Mouse (Mus musculus) mouse embryonic stem cell (cell line): ENCODE results near the gene Slc4a10.

Source experiments
- in situ Hi-C, 2 experiments: fragments of 300-500 bp; cut with MboI; formaldehyde crosslinking; loops; 1 replicate in 1 of 2; 3 replicates in 1 of 2; pipeline ENCODE4 v1.14.3; 2019 to 2020; ENCODE audit warnings: low sequenced_read_pairs in 2 of 2, low pct_unique_long_range_greater_than_20kb in 1 of 2, mixed read lengths in 1 of 2; ENCODE audit not compliant: unreplicated experiment in 1 of 2

Slc4a10 gene

GRCm38 (mm10) chr2:62244167-62244566 lies 197.9 kb downstream of the Slc4a10 start:
- in situ Hi-C loops = no loop called here

- in situ Hi-C loops = no loop called here
Observed at GRCm38 (mm10) chr2:62268467-62268866, 222.2 kb downstream of the Slc4a10 start.

GRCm38 (mm10) chr2:62271840-62272239 lies 225.6 kb downstream of the Slc4a10 start:
- in situ Hi-C loops = no loop called here

DNA sequence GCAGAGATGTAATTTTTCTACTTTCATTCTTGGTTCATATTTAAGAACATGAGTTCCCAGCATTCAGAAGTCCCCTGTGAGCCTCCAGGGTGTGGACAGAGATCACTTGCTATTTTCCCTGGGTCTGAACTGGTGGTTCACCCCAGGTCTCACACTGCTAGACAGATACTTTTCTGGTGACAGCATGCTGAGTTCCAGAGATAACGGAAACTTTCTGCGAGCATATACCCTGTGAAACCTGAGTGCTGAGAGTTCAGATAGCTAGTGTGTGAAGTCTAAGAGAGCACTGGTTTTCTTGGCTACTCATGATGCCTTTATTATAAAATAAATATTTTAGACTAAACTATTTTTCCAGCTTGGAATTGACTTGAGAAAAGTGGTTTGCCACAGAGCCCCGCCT lies 232.5 kb downstream of the Slc4a10 start:
- in situ Hi-C loops = loop anchor here in 1 of 2 experiments (25.0 kb wide), 2 partner anchors 291 to 641 kb away; no protein-coding TSS in a partner anchor

DNA sequence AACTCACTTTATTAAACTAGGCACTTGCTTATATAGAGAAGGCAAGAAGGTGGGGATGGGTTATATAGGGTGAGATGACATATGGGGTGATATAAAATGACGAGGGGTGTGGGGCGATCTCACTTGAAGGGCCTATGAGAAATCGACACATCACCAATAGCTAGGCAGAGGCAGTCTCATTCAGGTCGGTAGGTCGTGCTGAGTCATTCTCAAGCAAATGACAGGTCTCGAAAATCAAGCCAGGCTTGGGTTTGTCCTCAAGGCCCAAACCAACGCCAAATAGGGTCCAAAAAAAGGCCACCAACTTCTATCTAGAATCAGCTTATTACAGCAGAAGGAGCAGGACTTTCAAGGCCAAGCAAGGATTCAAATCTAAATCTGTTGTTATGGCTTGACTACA lies 233.5 kb downstream of the Slc4a10 start:
- in situ Hi-C loops = loop anchor here in 1 of 2 experiments (25.0 kb wide), 2 partner anchors 292 to 642 kb away; no protein-coding TSS in a partner anchor

DNA sequence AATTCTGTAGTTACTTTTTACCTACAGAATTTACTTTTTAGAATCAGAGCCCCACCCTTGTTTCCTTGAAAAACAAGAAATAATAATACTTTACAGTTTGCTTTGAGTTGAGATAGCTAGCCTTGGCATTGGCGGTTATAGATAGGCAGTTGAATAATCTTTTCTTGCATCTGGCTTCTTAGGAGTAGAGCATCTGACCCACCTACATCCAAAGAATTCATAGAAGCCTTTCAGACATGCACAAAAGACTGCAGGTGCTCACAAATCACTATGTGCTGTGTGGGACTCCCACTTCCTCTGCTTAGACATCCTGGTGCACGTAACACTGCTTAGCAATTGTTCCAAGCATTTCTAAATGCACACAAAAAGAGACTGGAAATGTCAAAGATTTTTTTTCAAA lies 238.8 kb downstream of the Slc4a10 start:
- in situ Hi-C loops = loop anchor here in 1 of 2 experiments (25.0 kb wide), 2 partner anchors 298 to 648 kb away; no protein-coding TSS in a partner anchor

DNA sequence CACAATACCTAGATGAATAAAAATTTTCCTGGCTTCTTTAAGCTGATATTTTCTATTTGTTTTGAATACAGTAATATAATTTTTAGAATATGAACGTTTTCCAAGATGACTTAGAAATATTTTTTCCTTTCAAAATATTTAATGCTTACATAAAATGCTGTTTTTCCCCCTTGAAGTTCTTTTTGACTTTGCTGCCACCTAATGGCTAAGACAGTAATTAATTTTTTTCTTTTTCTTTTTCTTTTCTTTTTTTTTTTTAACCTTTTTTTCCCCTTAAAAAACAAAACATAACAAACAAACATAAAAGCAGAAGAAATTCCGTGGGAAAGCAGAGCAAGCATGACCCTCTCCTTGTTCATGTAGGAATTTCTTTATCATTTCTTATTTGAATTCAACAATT lies 239.6 kb downstream of the Slc4a10 start:
- in situ Hi-C loops = loop anchor here in 1 of 2 experiments (25.0 kb wide), 2 partner anchors 299 to 649 kb away; no protein-coding TSS in a partner anchor

DNA sequence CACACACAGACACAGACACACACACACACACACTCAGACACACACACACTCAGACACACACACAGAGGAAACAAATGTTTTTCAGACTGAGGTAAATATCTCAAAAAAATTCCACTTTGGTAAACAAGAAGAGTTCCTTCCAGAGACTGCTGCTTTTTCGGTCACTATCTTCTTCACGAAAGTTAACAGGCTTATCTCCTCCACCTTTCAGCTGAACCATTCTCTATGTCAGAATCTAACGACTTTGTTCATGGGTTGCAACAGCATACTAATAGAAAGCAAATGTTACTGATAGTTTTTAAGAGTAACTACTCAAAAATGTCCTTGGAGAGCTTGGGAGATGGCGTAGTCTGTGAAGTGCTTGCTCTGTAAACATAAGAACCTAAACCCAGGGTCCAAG lies 241.3 kb downstream of the Slc4a10 start:
- in situ Hi-C loops = loop anchor here in 1 of 2 experiments (25.0 kb wide), 2 partner anchors 300 to 650 kb away; no protein-coding TSS in a partner anchor

GRCm38 (mm10) chr2:62293846-62294245 lies 247.6 kb downstream of the Slc4a10 start:
- in situ Hi-C loops = loop anchor here in 1 of 2 experiments (25.0 kb wide), 2 partner anchors 307 to 657 kb away; no protein-coding TSS in a partner anchor

- in situ Hi-C loops = no loop called here
Observed at GRCm38 (mm10) chr2:62301716-62302115, 255.5 kb downstream of the Slc4a10 start.

DNA sequence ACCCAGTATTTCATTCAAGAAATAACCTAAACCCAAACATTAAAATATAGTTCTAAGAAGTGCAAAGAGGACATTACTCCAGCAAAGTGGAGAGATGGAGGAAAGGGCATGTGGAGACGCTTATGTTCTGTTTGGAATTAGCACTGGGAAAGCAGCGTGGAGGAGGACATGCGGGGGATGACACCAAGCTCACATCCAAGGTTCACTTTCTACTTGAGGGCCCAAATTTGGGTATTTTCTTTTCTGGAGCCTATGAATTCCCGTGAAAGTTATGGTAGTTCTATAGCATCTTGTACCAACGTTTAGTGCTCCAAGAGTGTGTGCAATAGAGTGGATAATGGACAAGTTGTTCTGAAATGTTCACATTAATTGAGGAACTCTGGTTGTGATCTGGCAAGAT lies 260.7 kb downstream of the Slc4a10 start:
- in situ Hi-C loops = no loop called here

- in situ Hi-C loops = no loop called here
Observed at GRCm38 (mm10) chr2:62307477-62307876, 261.2 kb downstream of the Slc4a10 start.

DNA sequence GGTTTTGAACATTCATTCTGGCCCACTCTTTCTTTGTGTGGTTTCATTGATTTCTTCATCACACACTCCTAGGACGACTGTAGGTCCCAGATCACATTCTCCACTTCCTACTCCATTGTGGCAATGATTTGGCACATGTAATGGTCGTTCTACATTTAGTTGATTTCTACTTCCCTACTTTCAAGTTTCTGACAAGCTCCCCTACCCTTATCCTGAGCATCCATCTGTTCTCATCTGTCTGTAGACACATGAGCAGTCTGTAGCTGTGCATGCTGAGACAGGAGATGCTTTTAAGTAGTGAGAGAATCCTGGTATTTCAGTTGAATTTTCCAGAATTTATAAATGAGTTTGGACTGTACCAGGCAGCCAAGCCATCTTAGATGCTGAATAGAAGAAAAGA lies 270.7 kb downstream of the Slc4a10 start:
- in situ Hi-C loops = no loop called here

DNA sequence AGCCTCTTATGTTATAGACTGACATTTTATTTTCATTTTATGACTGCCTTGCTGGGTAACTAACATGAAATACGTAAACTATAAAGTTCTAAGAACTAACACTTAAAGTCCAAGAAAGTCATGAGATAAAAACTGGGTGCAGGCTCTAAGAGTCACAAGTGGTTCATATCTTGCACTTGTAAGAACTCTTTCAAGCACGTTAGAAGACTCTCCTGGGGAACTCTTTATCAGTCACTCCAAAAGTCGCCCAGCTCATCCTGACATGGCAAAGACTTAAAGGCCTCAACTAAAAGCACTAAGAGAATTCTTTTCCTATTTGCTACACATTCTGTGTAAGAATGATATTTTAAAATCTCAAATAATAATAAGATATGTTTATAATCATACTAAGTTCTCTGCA lies 273.2 kb downstream of the Slc4a10 start:
- in situ Hi-C loops = no loop called here

GRCm38 (mm10) chr2:62323078-62323637 lies 276.9 kb downstream of the Slc4a10 start:
- in situ Hi-C loops = no loop called here

GRCm38 (mm10) chr2:62325388-62325787 lies 279.1 kb downstream of the Slc4a10 start:
- in situ Hi-C loops = no loop called here

DNA sequence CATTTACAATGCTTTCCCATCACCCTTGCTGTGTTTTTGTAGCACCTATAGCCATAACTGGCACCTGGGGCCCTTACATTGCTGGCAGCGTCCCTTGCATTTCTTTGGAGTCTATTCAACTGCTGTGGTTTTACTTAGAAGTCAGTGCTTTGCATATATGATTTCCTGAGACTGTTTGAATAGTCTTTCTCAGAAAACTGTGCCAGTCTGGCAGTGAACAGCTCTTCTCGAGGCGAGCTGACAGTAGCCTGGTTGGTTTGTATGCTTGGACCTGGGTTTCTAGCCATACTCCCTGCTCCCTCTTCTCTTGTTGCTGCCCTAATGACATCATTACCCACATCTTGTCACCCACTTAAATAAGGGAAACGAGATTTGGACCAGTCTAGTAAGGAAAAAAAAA lies 285.7 kb downstream of the Slc4a10 start:
- in situ Hi-C loops = no loop called here

- in situ Hi-C loops = no loop called here
Observed at GRCm38 (mm10) chr2:62332465-62332864, 286.2 kb downstream of the Slc4a10 start.

DNA sequence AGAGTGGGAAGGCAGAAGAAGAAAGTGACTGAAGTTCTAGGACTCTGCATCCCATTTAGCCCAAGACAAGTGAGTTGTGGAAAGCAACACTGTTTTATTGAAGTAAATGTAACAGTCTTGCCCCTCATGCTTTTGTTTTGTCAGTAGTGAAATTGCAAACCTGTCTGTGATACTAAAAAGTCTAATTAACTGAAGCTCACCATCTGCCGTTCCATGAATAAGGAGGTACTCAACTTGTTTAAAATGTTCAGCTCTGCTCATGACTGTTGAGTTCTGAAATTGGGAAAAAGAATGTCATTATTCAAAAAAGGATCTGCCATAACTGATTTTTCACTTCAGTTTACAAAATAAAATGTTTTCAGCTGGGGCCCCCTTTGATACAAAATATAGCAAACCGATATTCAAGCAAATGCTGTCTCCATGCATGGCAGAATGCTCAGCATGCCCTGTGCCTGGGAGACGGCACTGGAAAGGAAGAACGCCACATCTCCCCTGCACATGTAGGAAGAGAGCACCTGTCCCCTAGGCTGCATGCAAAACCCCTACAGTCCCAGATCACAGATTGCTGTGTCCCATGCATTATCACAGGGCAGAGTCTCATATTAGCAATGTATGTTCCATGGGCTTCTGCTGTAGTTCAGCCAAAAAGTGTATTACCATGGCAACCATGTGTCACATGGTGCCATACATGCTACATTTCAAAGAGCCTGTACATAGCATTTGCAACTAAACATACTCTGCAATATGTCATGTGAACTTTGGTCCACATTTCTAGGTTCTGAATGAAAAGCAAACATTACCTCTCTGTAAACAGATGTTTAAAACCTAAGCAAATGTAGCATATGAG lies 288.4 kb downstream of the Slc4a10 start:
- in situ Hi-C loops = no loop called here

GRCm38 (mm10) chr2:62337086-62337485 lies 290.8 kb downstream of the Slc4a10 start:
- in situ Hi-C loops = no loop called here
